Mouse (Mus musculus) urinary bladder, adult 2 months (tissue): ENCODE measurements around the gene Tgm3. TPM values are rescaled to one million over a fixed set of nuclear protein-coding genes. Genes with fewer than 3 reads are reported as not detected.

ENCODE experiments used
- DNase-seq: peaks from one replicate; pipeline ENCODE4 v3.0.0; 2022; ENCODE audit warnings: low spot score
- polyA plus RNA-seq: library from polyadenylated mRNA; depleted of rRNA; stranded (reverse); fragments of >200 nt; gene quantifications from 2 replicates; pipeline ENCODE4 v1.2.3, GENCODE M21; 2012; rRNA removed

The Tgm3 gene
- polyA plus RNA-seq, 1 experiment: 3.7 TPM

DNA sequence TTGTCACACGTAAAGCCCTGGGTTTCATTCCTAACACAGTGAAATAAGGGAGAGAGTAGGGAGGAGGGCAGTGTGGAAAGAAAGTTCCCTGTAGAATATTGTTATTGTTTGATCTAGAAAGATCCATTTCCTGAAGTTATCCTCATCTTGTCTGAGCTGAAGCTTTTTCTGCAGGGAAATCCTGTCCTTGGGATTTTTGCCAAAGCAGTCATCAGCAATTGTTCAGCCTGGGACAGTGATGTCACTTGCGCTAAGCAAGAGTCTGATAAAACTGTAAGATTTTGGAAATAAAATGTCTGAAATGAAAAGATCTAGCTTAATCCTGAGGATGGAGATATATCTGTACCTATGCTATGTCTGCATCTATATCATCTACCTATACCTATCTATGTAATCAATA is 58.2 kb downstream of the Tgm3 start:
- no peak for DNase-seq

Other genes starting within 250 kb of the Tgm3 start
- 20.7 and 21.6 TPM in 2 replicates for gene Stk35, start 211.8 kb upstream of the Tgm3 start, polyA plus RNA-seq
- gene Tgm6, start 100.1 kb downstream of the Tgm3 start, polyA plus RNA-seq: 0.22 TPM in 2 replicates
- gene Snrpb, start 167.1 kb downstream of the Tgm3 start, polyA plus RNA-seq: 193 and 258 TPM in 2 replicates
- gene Tmc2, start 182.8 kb downstream of the Tgm3 start, polyA plus RNA-seq: not detected in 2 replicates